Mouse (Mus musculus): Measurements from ENCODE around the gene Mef2d.

- TF ChIP-seq POLR2A (IDR thresholded peaks at IDR 0.05; ENCODE audit: borderline replicate concordance, control insufficient read depth, low read depth, low read length) (peak; percentile 82), CTCF (IDR thresholded peaks at IDR 0.05; ENCODE audit: control insufficient read depth, insufficient read depth, low read length) (no peak)
Observed at GRCm38 (mm10) chr3:88138336-88139242, 3.6 kb upstream of the Mef2d start.

All from bone marrow, adult 2 months (tissue).